Mouse (Mus musculus): Measurements from ENCODE around the gene Pym1.
A peak's percentile ranks its signal among the peaks of the same experiment; 100 is the strongest.
"Not testable (repeated sequence)": the region's sequence is repeated elsewhere in the genome, so short reads cannot be mapped to it uniquely, and the experiment has no call there.

Gene Pym1

DNA sequence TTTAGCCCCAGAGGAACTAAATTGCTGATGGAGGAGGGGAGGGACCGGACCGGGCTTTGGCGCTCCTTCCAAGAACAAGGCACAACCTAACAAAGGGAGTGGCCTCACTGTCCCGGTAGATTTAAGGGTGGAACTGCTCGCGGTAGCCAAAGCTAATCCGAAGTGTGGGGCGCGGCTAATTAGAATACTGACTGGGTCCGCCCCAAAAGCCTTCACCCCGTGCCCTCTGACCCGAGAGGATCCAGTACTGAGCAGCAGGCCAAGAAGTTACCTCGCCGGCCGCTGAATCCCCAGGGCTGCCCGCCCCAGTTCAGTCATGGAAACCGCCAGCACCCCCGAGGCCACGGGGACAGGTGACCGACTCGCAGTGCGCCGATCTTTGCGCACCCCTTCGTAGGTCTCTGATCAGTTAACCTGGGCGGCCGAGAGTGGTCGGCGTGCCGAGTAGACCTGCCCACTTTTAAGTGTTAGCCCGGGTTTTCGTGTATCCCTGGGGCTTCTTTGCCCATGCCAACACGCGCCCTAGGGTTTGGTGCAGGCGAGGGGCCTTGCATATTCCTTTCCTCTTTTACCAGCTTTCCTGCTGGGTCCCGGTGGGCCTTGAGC is at the start of gene Pym1:
TSS of gene Pym1 (plus strand) at position 244 of the 606 bp plus-strand sequence.
- peak; percentile 53 for DNase-seq

GRCm38 (mm10) chr10:128699006-128699405 is 48.7 kb upstream of the Pym1 start:
- DNase-seq = no peak

GRCm38 (mm10) chr10:128699611-128700010 is 48.1 kb upstream of the Pym1 start:
- DNase-seq = no peak

DNA sequence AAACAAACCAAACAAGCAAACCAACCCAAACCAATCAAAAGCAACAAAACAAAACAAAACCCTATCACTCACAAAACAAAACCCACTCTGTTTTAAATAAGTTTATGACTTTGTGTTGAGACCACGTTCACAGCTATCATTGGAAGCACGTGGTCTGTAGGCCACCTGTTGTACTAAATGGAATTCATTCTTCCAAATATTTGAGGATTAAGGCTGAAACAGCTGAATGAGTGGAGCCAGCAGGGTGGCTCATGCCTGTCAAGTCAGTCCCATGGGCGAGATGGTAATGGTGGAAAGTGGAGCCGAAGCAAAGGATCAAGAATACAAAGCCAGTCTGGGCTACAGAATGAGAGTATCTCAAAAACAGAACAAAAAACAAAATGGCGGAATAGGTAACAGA is 47.0 kb upstream of the Pym1 start:
- DNase-seq = no peak

GRCm38 (mm10) chr10:128702328-128703007 is 45.2 kb upstream of the Pym1 start:
- no peak for DNase-seq

GRCm38 (mm10) chr10:128703895-128704294 is 43.8 kb upstream of the Pym1 start, which contains the start of gene Pmel:
Pmel (plus strand) TSS chr10:128704195.
- no peak for DNase-seq

- DNase-seq = peak; percentile 80
Measured at GRCm38 (mm10) chr10:128704491-128705316, 43.0 kb upstream of the Pym1 start, which contains the start of gene Cdk2. Cdk2 (minus strand) TSS chr10:128705031.

DNA sequence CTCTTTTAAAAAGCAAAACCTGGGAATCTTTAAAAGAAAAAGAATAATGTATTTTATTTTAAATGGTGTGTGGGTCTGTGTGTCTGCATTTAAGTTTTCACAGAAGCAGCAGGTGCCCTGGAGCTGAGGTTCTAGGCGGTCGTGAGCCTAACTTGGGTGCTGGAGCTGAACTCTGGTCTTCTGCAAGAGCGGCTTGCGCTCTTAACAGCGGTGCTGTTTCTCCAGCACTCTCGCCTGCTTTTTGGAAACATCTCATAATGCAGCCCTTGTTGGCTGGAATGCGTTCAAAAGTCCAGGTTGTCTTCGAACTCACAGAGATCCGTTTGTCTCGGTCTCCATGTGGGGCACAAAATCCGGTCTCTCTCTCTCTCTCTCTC is 42.4 kb upstream of the Pym1 start:
- DNase-seq = no peak

GRCm38 (mm10) chr10:128711318-128711717 is 36.4 kb upstream of the Pym1 start:
- not testable (repeated sequence) for DNase-seq

DNA sequence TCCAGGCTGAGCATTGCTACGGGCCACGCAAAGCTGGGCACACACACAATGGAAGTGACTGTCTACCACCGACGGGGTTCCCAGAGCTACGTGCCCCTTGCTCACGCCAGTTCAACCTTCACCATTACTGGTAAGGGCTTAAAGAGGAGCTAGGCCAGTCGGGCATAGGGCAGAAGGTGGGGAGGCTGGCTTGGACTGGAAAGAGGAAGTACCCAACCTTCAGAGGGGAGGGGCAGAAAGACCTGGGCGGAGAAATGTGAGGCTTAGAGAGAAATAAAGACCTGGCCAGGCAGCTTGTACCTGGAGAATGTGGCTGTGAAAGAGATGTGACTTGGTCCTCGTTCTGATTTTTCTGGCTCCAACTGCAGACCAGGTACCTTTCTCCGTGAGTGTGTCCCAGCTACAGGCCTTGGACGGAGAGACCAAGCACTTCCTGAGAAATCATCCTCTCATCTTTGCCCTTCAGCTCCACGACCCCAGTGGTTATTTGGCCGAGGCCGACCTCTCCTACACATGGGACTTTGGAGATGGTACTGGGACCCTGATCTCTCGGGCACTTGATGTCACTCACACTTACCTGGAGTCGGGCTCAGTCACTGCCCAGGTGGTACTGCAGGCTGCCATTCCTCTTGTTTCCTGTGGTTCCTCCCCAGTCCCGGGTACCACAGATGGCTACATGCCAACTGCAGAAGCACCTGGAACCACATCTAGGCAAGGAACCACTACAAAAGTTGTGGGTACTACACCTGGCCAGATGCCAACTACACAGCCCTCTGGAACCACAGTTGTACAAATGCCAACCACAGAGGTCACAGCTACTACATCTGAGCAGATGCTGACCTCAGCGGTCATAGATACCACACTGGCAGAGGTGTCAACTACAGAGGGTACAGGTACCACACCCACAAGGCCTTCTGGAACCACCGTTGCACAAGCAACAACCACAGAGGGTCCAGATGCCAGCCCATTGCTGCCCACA is 31.8 kb upstream of the Pym1 start:
- no peak for DNase-seq

DNA sequence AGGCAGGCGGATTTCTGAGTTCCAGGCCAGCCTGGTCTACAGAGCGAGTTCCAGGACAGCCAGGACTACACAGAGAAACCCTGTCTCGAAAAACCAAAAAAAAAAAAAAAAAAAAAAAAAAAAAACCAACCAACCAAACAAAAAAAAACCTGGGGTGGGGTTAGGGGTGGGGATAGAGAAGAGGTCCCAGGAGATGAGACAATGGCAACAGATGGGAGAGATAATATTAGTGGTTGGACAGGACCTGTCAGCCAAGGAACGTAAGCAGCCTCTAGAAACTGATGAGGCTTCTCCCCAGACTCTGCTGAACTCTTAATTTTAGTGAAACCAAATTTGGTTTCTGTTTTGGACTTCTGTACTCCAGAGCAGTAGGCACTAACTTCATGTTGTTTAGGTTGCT is 22.2 kb upstream of the Pym1 start:
- DNase-seq = not testable (repeated sequence)

GRCm38 (mm10) chr10:128728059-128728458 is 19.6 kb upstream of the Pym1 start:
- no peak for DNase-seq

- DNase-seq = peak; percentile 71
Measured at GRCm38 (mm10) chr10:128731002-128731433, 16.7 kb upstream of the Pym1 start.

- no peak for DNase-seq
Measured at GRCm38 (mm10) chr10:128731992-128732391, 15.7 kb upstream of the Pym1 start.

DNA sequence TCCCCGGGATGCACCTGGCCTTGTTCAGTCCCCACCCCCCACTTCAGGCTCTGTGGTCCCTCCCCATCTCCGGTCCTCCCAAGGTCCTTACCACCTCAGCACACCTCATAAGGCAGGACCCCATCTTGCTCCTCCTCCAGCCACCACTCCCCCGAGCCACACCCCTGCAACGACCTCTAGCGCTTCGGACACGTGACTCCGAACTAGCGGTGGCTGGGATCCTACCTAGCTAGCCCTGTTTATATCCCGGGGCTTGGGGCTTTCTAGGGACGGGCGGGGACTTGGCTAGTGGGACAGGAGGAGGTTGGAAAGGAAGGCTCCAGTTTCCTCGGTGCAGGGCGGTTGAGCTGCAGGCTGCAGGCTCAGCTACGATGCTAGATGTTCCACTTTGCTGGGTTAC is 10.3 kb upstream of the Pym1 start:
- DNase-seq = no peak

GRCm38 (mm10) chr10:128740296-128740695 is 7.4 kb upstream of the Pym1 start:
- no peak for DNase-seq

- DNase-seq = no peak
Measured at GRCm38 (mm10) chr10:128742616-128743015, 5.1 kb upstream of the Pym1 start.

- DNase-seq = no peak
Measured at GRCm38 (mm10) chr10:128743235-128743634, 4.5 kb upstream of the Pym1 start.

DNA sequence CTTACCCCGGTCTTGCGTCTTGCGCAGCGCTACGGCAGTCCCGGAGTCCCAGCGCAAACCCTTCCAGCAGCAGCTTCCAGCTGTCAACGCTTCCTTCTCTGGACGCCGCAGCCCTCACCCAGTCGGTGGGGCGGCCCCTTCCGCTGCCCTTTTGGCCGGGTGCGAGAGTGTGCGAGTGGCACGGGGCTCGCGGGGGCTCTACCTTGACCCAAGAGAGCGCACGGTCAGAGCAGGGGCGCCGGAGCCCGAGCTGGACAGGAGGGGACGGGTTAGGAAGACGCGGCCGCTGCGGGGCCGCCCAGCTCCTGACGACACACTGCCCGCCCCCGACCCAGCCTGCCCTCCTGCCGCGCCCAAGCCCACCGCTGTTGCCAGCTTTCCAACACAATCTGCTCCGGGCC is 3.9 kb upstream of the Pym1 start:
- peak; percentile 50 for DNase-seq

DNA sequence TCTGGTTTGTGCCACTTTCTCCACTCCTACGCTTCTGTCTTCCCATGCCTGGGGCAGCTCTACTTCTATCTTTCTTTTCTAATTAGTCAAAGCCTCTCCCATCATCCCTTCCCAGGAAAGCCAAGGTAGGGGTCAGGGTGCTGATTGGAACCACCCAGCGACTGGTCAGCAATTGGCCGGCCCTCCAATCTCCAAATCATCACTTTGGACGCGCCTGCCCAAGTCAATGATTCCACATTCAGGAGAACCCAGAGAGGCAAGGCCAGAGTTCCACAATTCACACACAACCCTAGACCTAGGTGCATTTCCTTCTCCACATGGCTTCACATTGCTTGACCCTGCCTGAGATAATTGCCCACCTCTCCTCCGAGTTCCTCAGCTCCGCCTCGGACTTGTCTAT is 3.5 kb upstream of the Pym1 start:
- DNase-seq = no peak

DNA sequence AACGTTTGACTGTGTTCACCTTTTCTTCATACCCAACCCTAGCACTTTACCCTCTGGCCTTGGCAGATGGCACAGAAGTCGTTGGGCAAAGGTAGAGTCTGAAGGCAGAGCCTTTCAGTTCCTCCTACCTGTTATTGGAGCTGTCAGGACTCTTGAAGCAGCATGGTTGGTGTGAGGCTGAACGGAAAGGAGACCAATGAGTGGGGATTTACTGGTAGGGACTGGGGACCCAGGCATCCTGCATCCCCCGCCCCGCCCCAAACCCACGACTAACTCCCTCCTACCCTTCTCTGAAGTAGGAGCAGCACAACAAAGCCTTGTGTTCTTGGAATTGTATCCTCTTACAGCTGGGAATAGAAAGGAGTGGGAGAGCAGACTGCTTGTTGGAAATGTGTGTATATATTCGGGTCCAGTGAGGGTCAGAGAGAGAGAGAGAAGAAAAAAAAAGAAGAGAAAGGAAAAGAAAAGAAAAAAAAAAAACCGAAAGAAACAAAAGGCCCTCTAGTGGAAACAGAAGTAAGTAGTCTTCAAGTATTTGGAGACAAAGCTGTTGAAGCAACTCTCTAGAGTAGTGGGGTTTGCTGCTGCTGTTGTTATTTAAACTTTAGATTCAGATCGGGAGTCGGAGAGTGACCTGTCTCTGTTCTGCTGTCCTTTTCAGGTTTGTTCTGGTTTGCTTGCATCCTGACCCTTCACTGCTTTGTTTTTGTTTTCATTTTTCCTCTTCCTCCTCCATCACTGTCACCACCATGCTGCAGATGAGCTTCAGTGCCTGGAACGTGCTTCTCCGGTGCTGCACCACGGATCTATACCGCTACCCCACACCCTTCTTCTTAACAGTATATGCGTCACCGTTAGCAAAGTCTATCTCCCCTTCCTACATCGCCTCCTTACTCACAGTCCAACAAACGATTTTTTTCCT is 2.7 kb upstream of the Pym1 start, which contains the start of gene Dgka:
TSS of gene Dgka (minus strand) at position 176 of the 922 bp plus-strand sequence.
- DNase-seq = no peak

Measured in cerebellum, adult 8-10 months (tissue).